Mouse (Mus musculus) E14TG2a.4 (cell line): Measurements from ENCODE around the gene Zc2hc1b.

Source experiments
- H3K27me3 ChIP-seq: 2 replicates; pipeline ENCODE4 v1.6.1; 2014; ENCODE audit warnings: low read length, control low read depth; ENCODE audit not compliant: insufficient read depth
- H3K36me3 ChIP-seq: 2 replicates; pipeline ENCODE4 v1.6.1; 2014; ENCODE audit warnings: low read length, control low read depth; ENCODE audit not compliant: insufficient read depth
- H3K4me1 ChIP-seq: replicated peaks from 2 replicates; pipeline ENCODE4 v1.6.1; 2014; ENCODE audit warnings: low read depth, low read length, control low read depth
- H3K4me3 ChIP-seq: replicated peaks from 2 replicates; pipeline ENCODE4 v1.5.1; 2014; ENCODE audit warnings: mild to moderate bottlenecking, low read length
- H3K9me3 ChIP-seq: 2 replicates; pipeline ENCODE4 v1.6.1; 2014; ENCODE audit warnings: low read length, control low read depth
- CTCF ChIP-seq: conservative IDR thresholded peaks from 2 replicates; pipeline ENCODE4 v1.5.1; 2014; ENCODE audit warnings: low read length
- NANOG ChIP-seq: IDR thresholded peaks from 2 replicates; pipeline ENCODE4 v1.6.1; 2014; ENCODE audit warnings: borderline replicate concordance, low read length, mixed read lengths
- POU5F1 ChIP-seq: IDR thresholded peaks from 2 replicates; pipeline ENCODE4 v1.6.1; 2014; ENCODE audit warnings: low read length, borderline replicate concordance

The Zc2hc1b gene

DNA sequence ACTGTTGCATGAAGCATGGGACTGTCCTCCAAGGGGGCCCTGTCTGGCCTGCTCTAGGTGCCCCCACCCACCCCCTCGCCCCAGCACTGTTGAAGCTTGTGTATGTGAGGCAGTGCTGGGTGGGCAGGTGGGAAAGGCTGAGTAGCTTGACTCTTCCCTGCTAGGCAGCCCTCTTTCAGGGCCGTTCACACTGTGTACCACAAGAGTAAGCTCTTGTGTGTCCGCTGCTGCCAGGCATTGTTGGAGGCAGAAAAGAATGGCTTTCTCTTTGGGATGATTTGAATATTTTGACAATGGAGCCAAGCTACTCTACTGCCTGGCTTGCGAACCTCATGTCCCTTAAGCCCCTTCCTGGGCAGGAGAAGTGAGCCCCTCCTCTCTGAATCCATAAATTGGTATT is 62.8 kb downstream of the Zc2hc1b start:
- Histone ChIP-seq H3K4me1 (peaks cover 60% of the 10 kb centered on the region), H3K36me3 (no peaks in the 10 kb centered on the region), H3K4me3 (no peak overlapping the region), H3K9me3 (no peaks in the 10 kb centered on the region), H3K27me3 (peaks cover 3% of the 10 kb centered on the region; the same call in 1 of the 2 replicates)
- no peak for TF ChIP-seq NANOG
- no peak for TF ChIP-seq POU5F1
- TF ChIP-seq CTCF: no peak

- peaks cover 3% of the 10 kb centered on the region; the same call in 1 of the 2 replicates for H3K27me3 ChIP-seq
- H3K4me3 ChIP-seq: no peak overlapping the region
- H3K36me3 ChIP-seq: no peaks in the 10 kb centered on the region
- no peak for TF ChIP-seq NANOG
- no peak for TF ChIP-seq POU5F1
- no peak for TF ChIP-seq CTCF
- no peaks in the 10 kb centered on the region for H3K9me3 ChIP-seq
- H3K4me1 ChIP-seq: peaks cover 69% of the 10 kb centered on the region
Observed at GRCm38 (mm10) chr10:13113641-13114040, 64.2 kb downstream of the Zc2hc1b start.

DNA sequence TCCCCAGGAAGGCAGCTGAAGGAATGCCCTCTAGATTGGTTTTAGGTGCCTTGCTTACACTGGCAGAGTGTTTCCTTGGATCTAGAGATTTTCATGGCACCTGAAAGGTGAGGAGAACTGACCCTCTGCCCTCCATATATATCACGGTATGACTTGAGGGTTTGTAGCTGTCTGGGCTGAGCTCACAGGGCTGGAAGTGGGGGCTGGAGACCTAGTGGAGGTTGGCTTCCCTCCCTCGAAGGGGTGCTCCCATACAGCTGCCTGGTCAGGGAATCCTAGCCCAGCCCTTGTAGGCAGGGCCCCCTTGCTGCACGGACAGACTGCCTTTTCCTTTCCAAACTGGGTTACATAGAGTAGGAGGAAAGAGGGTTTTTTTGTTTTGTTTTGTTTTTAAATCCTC is 65.0 kb downstream of the Zc2hc1b start:
- H3K36me3 ChIP-seq: no peaks in the 10 kb centered on the region
- no peaks in the 10 kb centered on the region for H3K9me3 ChIP-seq
- TF ChIP-seq NANOG (no peak), POU5F1 (no peak), CTCF (no peak)
- no peak overlapping the region for H3K4me3 ChIP-seq
- H3K4me1 ChIP-seq: peaks cover 69% of the 10 kb centered on the region
- peaks cover 3% of the 10 kb centered on the region; the same call in 1 of the 2 replicates for H3K27me3 ChIP-seq

- H3K4me1 ChIP-seq: peaks cover 72% of the 10 kb centered on the region
- H3K27me3 ChIP-seq: no peaks in the 10 kb centered on the region
- no peaks in the 10 kb centered on the region for H3K36me3 ChIP-seq
Observed at GRCm38 (mm10) chr10:13109781-13110180, 68.0 kb downstream of the Zc2hc1b start.

DNA sequence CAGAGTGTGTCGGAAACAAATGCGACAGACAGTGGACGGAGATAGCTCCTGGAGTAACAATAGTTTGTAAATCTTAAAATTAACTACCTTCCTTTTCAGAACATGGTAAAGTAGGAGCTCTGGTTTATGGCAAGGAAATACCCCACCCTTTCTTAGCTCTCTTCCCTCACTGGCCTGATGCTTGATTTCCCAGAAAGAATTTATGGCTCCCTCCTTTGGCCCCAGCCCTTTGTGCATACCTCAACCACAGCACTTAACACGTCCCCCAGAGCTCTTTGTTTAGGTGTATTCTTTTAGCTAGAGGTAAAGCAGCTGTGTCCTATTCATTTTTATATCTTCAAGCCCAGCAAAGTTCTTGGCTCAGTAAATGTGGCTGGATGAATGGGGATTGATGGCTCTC is 69.0 kb downstream of the Zc2hc1b start:
- Histone ChIP-seq H3K4me3 (no peak overlapping the region), H3K27me3 (no peaks in the 10 kb centered on the region), H3K4me1 (peaks cover 70% of the 10 kb centered on the region), H3K36me3 (no peaks in the 10 kb centered on the region), H3K9me3 (no peaks in the 10 kb centered on the region)
- TF ChIP-seq POU5F1 (no peak), NANOG (peak; percentile 34; the same call in 1 of the 2 replicates), CTCF (no peak)

More at GRCm38 (mm10) chr10:13109781-13110180, 68.0 kb downstream of the Zc2hc1b start:
- H3K9me3 ChIP-seq: no peaks in the 10 kb centered on the region
- TF ChIP-seq NANOG (no peak), CTCF (no peak), POU5F1 (no peak)
- H3K4me3 ChIP-seq: no peak overlapping the region

DNA sequence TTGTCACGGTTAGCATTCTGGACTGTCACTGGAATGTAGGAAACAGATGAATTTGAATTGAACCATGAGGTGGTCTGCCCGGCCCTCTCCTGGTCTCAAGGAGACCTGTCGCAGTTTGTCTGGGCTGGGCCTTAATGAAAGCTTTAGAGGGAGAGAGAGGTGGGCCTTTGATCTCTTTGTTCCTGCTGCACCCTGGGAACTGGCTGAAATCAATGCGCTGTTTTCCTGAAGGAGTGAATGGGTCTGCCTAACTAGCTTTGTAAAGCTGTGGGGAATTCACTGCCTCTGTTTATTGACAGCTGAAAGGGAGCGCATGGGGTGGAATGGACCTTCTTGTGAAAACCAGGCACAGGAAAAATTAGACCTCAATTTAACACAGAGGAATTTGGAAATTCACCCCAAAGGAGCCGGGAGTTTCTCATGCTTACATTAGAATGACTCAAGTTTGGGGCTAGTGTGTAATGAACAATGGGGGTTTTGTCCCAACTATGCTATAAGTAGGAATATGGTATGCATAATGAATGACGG is 69.7 kb downstream of the Zc2hc1b start:
- Histone ChIP-seq H3K4me1 (peaks cover 62% of the 10 kb centered on the region), H3K4me3 (no peak overlapping the region; the same call in 1 of the 2 replicates), H3K36me3 (no peaks in the 10 kb centered on the region), H3K27me3 (no peaks in the 10 kb centered on the region), H3K9me3 (no peaks in the 10 kb centered on the region)
- no peak for TF ChIP-seq CTCF
- TF ChIP-seq NANOG: peak; percentile 73; the same call in 1 of the 2 replicates
- TF ChIP-seq POU5F1: no peak

DNA sequence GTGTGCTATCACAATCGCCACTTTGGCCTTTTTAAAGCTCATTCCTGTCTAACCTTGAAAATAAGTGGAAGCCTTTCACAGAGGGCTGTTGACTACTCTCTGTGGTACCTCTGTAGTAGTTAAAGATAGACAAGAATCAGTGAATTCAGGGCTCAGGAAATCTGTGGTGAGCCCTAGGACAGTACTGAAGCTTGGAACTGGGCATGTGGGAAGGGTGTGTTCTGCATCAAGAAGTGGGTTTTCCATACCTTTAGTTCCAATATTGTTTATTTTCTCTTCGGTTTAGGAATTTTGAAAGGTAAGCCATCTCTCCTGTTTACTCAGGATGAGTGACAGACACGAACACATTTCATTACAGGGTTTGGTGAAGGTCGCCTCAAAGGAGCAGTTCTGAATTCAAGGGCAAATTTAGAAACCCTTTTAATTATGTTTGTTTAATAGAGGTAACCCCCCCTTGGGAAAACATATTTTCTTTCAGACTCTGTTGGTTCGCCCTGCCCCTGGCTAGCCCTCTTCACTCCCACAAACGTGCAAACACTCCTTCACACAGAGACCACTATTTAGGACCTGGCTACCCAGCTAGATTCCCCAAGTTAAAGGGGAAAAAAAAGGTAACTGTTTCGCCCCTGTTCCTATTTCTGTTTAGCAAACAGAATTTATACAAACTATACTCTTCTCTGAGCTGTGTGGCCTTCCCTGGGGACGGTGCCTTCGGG is 70.8 kb downstream of the Zc2hc1b start:
- H3K27me3 ChIP-seq: no peaks in the 10 kb centered on the region
- H3K9me3 ChIP-seq: no peaks in the 10 kb centered on the region
- peak; percentile 50 for TF ChIP-seq NANOG
- no peak for TF ChIP-seq POU5F1
- H3K4me3 ChIP-seq: no peak overlapping the region
- peaks cover 59% of the 10 kb centered on the region for H3K4me1 ChIP-seq
- H3K36me3 ChIP-seq: no peaks in the 10 kb centered on the region

DNA sequence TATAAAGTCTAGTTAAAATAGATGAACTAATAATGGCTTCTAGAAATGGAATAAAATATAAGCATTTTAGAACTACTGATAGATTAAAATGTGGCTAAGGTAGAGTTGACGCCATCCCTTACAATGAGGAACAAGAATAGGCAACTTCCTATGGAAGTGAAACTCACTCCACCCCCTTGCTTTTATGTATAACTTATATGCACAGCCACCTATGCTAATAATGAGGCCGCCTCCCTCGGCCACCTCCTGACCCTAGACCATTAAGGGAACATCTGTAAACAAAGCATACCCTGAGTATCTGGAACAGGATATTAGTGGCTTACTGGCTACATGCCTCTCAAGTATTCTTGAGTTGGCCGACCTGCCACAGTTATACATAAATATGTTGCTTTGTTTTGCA is 74.0 kb downstream of the Zc2hc1b start:
- TF ChIP-seq NANOG: no peak
- TF ChIP-seq POU5F1: no peak
- no peak for TF ChIP-seq CTCF
- Histone ChIP-seq H3K4me3 (no peak overlapping the region), H3K27me3 (no peaks in the 10 kb centered on the region), H3K9me3 (no peaks in the 10 kb centered on the region), H3K36me3 (no peaks in the 10 kb centered on the region), H3K4me1 (peaks cover 40% of the 10 kb centered on the region)

DNA sequence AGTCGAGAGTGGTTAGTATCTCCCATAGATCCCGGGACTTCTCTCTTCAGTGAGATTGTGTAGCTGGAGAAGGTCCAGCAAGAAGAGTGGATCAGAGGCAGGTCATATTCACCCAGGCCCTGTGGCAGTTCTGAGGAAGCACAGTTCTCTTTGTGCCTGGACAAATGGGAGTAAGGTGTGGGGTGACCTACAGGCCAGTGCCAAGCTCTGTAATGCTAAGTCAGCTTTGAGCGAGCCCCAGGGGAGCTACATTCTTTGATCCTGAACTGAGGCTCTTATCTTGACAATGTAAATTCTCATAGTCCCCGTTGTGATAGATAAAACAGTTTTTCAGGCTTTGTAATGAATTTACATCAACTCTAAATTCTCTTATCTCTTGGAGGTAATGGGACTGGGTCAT is 75.5 kb downstream of the Zc2hc1b start:
- Histone ChIP-seq H3K36me3 (no peaks in the 10 kb centered on the region), H3K4me1 (peaks cover 25% of the 10 kb centered on the region), H3K9me3 (no peaks in the 10 kb centered on the region), H3K27me3 (no peaks in the 10 kb centered on the region), H3K4me3 (no peak overlapping the region)
- TF ChIP-seq CTCF: no peak
- TF ChIP-seq NANOG: peak; percentile 62
